Mouse (Mus musculus) lung, postnatal 0 days (tissue): Measurements from ENCODE around the gene Lgr6.

Source experiments
- CTCF ChIP-seq: IDR thresholded peaks from 2 replicates; pipeline ENCODE4 v1.5.1; 2016; ENCODE audit warnings: antibody characterized with exemption, mild to moderate bottlenecking
- EP300 ChIP-seq: IDR thresholded peaks from 2 replicates; pipeline ENCODE4 v1.6.1; 2016; ENCODE audit warnings: antibody characterized with exemption, mild to moderate bottlenecking, control low read depth

DNA sequence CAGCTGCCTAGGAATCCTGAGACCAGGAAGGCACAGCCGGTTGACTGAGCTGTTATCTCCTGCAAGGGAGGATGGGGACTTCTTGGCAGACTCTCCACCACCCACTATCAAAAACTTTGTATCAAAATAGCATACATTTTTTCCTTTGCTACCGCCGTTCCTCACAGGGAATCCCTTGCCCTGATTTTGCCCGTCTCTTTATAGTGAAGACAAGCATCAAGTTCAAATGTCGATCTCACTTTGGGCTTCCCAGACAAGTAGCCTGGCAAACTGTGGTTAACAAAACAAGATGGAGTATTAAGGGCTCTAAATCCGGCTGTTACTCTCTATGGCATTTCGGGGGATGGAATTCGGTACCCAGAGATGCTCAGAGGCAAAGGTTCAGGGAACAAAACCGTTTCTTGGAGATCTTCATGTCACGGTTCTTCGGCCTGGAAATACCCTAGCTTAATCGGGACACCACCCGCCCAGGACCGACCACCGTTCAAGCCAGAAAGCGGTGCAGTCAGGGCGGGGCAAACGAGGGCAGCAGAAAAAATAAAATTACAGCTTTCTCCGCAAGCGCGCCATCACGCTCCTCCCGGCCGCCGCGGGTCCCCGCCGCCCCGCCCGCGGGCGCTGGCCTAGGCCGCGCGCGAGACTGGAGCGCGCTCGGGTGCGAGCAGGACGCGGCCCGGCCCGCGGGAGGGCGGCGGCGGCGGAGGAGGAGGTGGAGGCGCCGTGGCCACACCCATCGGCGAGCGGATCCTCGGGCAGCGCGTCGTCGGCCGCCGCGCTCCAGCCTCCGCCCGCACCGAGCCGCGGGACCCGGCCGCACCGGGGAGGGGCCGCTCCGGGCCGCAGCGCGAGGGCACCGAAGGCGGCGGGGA, 41.2 kb upstream of the Lgr6 start, which contains the start of gene Arl8a:
- TF ChIP-seq CTCF: no peak
- no peak for TF ChIP-seq EP300
